Mouse (Mus musculus): Measurements from ENCODE around the gene Dbi. TPM values are rescaled to one million over a fixed set of nuclear protein-coding genes. Genes with fewer than 3 reads are reported as not detected.

Gene Dbi
- total RNA-seq, 1 experiment: 259 TPM

GRCm38 (mm10) chr1:120154232-120154631 is 33.4 kb upstream of the Dbi start:
- H3K4me1 ChIP-seq (ENCODE audit: control insufficient read depth in 2 of 2, insufficient read depth in 2 of 2, low read length in 2 of 2, poor library complexity in 1 of 2): no peaks in the 10 kb centered on the region
- no peak for DNase-seq (ENCODE audit: low read depth, low spot score)
- H3K4me3 ChIP-seq (ENCODE audit: insufficient read depth in 1 of 2, low read depth in 1 of 2, low read length in 2 of 2, poor library complexity in 1 of 2, severe bottlenecking in 1 of 2): no peak overlapping the region
- no peak for TF ChIP-seq ZC3H11A (IDR thresholded peaks at IDR 0.05; ENCODE audit: borderline replicate concordance, low read depth, low read length)
- no peak for TF ChIP-seq CHD2 (IDR thresholded peaks at IDR 0.05; ENCODE audit: low read depth, low read length)
- no peak for TF ChIP-seq ZNF384 (IDR thresholded peaks at IDR 0.05; ENCODE audit: low read depth, low read length)
- no peak for TF ChIP-seq MAFK (IDR thresholded peaks at IDR 0.05; ENCODE audit: insufficient read depth, low read depth, low read length)
- TF ChIP-seq HCFC1 (IDR thresholded peaks at IDR 0.05; ENCODE audit: borderline replicate concordance, insufficient read depth, low read length): no peak
- H3K9me3 ChIP-seq (ENCODE audit: control insufficient read depth, insufficient read depth, low read depth, low read length): no peaks in the 10 kb centered on the region
- no peak overlapping the region for H3K27ac ChIP-seq (ENCODE audit: insufficient read depth, low read depth, low read length, poor library complexity, severe bottlenecking)
- H3K9ac ChIP-seq (ENCODE audit: insufficient read depth, low read depth, low read length, poor library complexity, severe bottlenecking): no peak overlapping the region
- in situ Hi-C loops (cut with MboI; ENCODE audit: low sequenced_read_pairs in 2 of 2, unreplicated experiment in 2 of 2): no loop called here
- H3K36me3 ChIP-seq (ENCODE audit: control insufficient read depth, insufficient read depth, low read length, poor library complexity, severe bottlenecking): no peaks in the 10 kb centered on the region

GRCm38 (mm10) chr1:120146994-120147393 is 26.1 kb upstream of the Dbi start:
- H3K9me3 ChIP-seq (ENCODE audit: control insufficient read depth, insufficient read depth, low read depth, low read length): no peaks in the 10 kb centered on the region
- TF ChIP-seq MAFK (IDR thresholded peaks at IDR 0.05; ENCODE audit: insufficient read depth, low read depth, low read length) (no peak), HCFC1 (IDR thresholded peaks at IDR 0.05; ENCODE audit: borderline replicate concordance, insufficient read depth, low read length) (no peak), ZC3H11A (IDR thresholded peaks at IDR 0.05; ENCODE audit: borderline replicate concordance, low read depth, low read length) (no peak), CHD2 (IDR thresholded peaks at IDR 0.05; ENCODE audit: low read depth, low read length) (no peak), ZNF384 (IDR thresholded peaks at IDR 0.05; ENCODE audit: low read depth, low read length) (no peak)
- DNase-seq (ENCODE audit: low read depth, low spot score): no peak
- H3K36me3 ChIP-seq (ENCODE audit: control insufficient read depth, insufficient read depth, low read length, poor library complexity, severe bottlenecking): no peaks in the 10 kb centered on the region
- H3K4me3 ChIP-seq (ENCODE audit: insufficient read depth in 1 of 2, low read depth in 1 of 2, low read length in 2 of 2, poor library complexity in 1 of 2, severe bottlenecking in 1 of 2): no peak overlapping the region
- H3K9ac ChIP-seq (ENCODE audit: insufficient read depth, low read depth, low read length, poor library complexity, severe bottlenecking): no peak overlapping the region
- H3K4me1 ChIP-seq (ENCODE audit: control insufficient read depth in 2 of 2, insufficient read depth in 2 of 2, low read length in 2 of 2, poor library complexity in 1 of 2): peaks cover 0 to 5% of the 10 kb centered on the region in 2 experiments; a peak in 2 of 4 replicates
- in situ Hi-C loops (cut with MboI; ENCODE audit: low sequenced_read_pairs in 2 of 2, unreplicated experiment in 2 of 2): no loop called here
- H3K27ac ChIP-seq (ENCODE audit: insufficient read depth, low read depth, low read length, poor library complexity, severe bottlenecking): no peak overlapping the region

- no peak overlapping the region for H3K9ac ChIP-seq (ENCODE audit: insufficient read depth, low read depth, low read length, poor library complexity, severe bottlenecking)
- no peak overlapping the region for H3K4me3 ChIP-seq (ENCODE audit: insufficient read depth in 1 of 2, low read depth in 1 of 2, low read length in 2 of 2, poor library complexity in 1 of 2, severe bottlenecking in 1 of 2)
- TF ChIP-seq ZC3H11A (IDR thresholded peaks at IDR 0.05; ENCODE audit: borderline replicate concordance, low read depth, low read length) (no peak), HCFC1 (IDR thresholded peaks at IDR 0.05; ENCODE audit: borderline replicate concordance, insufficient read depth, low read length) (no peak), CHD2 (IDR thresholded peaks at IDR 0.05; ENCODE audit: low read depth, low read length) (no peak), ZNF384 (IDR thresholded peaks at IDR 0.05; ENCODE audit: low read depth, low read length) (no peak), MAFK (IDR thresholded peaks at IDR 0.05; ENCODE audit: insufficient read depth, low read depth, low read length) (no peak)
- H3K9me3 ChIP-seq (ENCODE audit: control insufficient read depth, insufficient read depth, low read depth, low read length): no peaks in the 10 kb centered on the region
- DNase-seq (ENCODE audit: low read depth, low spot score): no peak
- peaks cover 0 to 5% of the 10 kb centered on the region in 2 experiments; a peak in 2 of 4 replicates for H3K4me1 ChIP-seq (ENCODE audit: control insufficient read depth in 2 of 2, insufficient read depth in 2 of 2, low read length in 2 of 2, poor library complexity in 1 of 2)
- H3K36me3 ChIP-seq (ENCODE audit: control insufficient read depth, insufficient read depth, low read length, poor library complexity, severe bottlenecking): no peaks in the 10 kb centered on the region
- H3K27ac ChIP-seq (ENCODE audit: insufficient read depth, low read depth, low read length, poor library complexity, severe bottlenecking): no peak overlapping the region
- in situ Hi-C loops (cut with MboI; ENCODE audit: low sequenced_read_pairs in 2 of 2, unreplicated experiment in 2 of 2): no loop called here
Observed at GRCm38 (mm10) chr1:120145527-120146216, 24.8 kb upstream of the Dbi start.

- H3K27ac ChIP-seq (ENCODE audit: insufficient read depth, low read depth, low read length, poor library complexity, severe bottlenecking): no peak overlapping the region
- H3K36me3 ChIP-seq (ENCODE audit: control insufficient read depth, insufficient read depth, low read length, poor library complexity, severe bottlenecking): no peaks in the 10 kb centered on the region
- no peaks in the 10 kb centered on the region for H3K9me3 ChIP-seq (ENCODE audit: control insufficient read depth, insufficient read depth, low read depth, low read length)
- no peak for TF ChIP-seq ZNF384 (IDR thresholded peaks at IDR 0.05; ENCODE audit: low read depth, low read length)
- TF ChIP-seq ZC3H11A (IDR thresholded peaks at IDR 0.05; ENCODE audit: borderline replicate concordance, low read depth, low read length): no peak
- TF ChIP-seq CHD2 (IDR thresholded peaks at IDR 0.05; ENCODE audit: low read depth, low read length): no peak
- no peak for TF ChIP-seq MAFK (IDR thresholded peaks at IDR 0.05; ENCODE audit: insufficient read depth, low read depth, low read length)
- TF ChIP-seq HCFC1 (IDR thresholded peaks at IDR 0.05; ENCODE audit: borderline replicate concordance, insufficient read depth, low read length): no peak
- DNase-seq (ENCODE audit: low read depth, low spot score): no peak
- H3K9ac ChIP-seq (ENCODE audit: insufficient read depth, low read depth, low read length, poor library complexity, severe bottlenecking): no peak overlapping the region
- in situ Hi-C loops (cut with MboI; ENCODE audit: low sequenced_read_pairs in 2 of 2, unreplicated experiment in 2 of 2): no loop called here
- H3K4me1 ChIP-seq (ENCODE audit: control insufficient read depth in 2 of 2, insufficient read depth in 2 of 2, low read length in 2 of 2, poor library complexity in 1 of 2): peaks cover 0 to 6% of the 10 kb centered on the region in 2 experiments; a peak in 2 of 4 replicates
- no peak overlapping the region for H3K4me3 ChIP-seq (ENCODE audit: insufficient read depth in 1 of 2, low read depth in 1 of 2, low read length in 2 of 2, poor library complexity in 1 of 2, severe bottlenecking in 1 of 2)
Observed at GRCm38 (mm10) chr1:120142551-120142950, 21.7 kb upstream of the Dbi start.
